Mouse (Mus musculus): ENCODE measurements at regions not wholly inside any gene's neighbourhood (a gene's known extent, or its start where the extent isn't known, plus 50 kb on each side); places are given as distances from the start of the nearest gene placed in this dataset.
A peak's percentile ranks its signal among the peaks of the same experiment; 100 is the strongest.

- WGBS = 95% methylated on average over 3 of the region's 3 CpGs
- Histone ChIP-seq H3K4me1 (ENCODE audit: control insufficient read depth, insufficient read depth, insufficient read length, low read length) (no peaks in the 10 kb centered on the region), H3K4me3 (ENCODE audit: low read depth, low read length) (no peak overlapping the region), H3K36me3 (ENCODE audit: control insufficient read depth, insufficient read depth, low read length) (no peaks in the 10 kb centered on the region), H3K27ac (ENCODE audit: insufficient read depth, low read depth, low read length) (no peak overlapping the region), H3K27me3 (ENCODE audit: control insufficient read depth, insufficient read depth, low read length) (no peaks in the 10 kb centered on the region)
- TF ChIP-seq POLR2A (IDR thresholded peaks at IDR 0.05; ENCODE audit: low read depth, low read length) (no peak), CTCF (IDR thresholded peaks at IDR 0.05; ENCODE audit: extremely low read depth, insufficient read length, insufficient replicate concordance, low read depth, low read length) (no peak)
These were observed 132.9 kb upstream of the Abca1 start for GRCm38 (mm10) chr4:53292606-53293005.

- TF ChIP-seq CTCF (IDR thresholded peaks at IDR 0.05; ENCODE audit: extremely low read depth, insufficient read length, insufficient replicate concordance, low read depth, low read length) = no peak
- no peaks in the 10 kb centered on the region for H3K27me3 ChIP-seq (ENCODE audit: control insufficient read depth, insufficient read depth, low read length)
- no peak overlapping the region for H3K4me3 ChIP-seq (ENCODE audit: low read depth, low read length)
- WGBS = 55% methylated on average over 12 of the region's 12 CpGs
- H3K36me3 ChIP-seq (ENCODE audit: control insufficient read depth, insufficient read depth, low read length) = no peaks in the 10 kb centered on the region
- H3K4me1 ChIP-seq (ENCODE audit: control insufficient read depth, insufficient read depth, insufficient read length, low read length) = no peaks in the 10 kb centered on the region
- no peak overlapping the region for H3K27ac ChIP-seq (ENCODE audit: insufficient read depth, low read depth, low read length)
These were observed 118.2 kb upstream of the Abca1 start for GRCm38 (mm10) chr4:53277741-53278525.

- WGBS = 36% methylated on average over 10 of the region's 10 CpGs
- no peaks in the 10 kb centered on the region for H3K27me3 ChIP-seq (ENCODE audit: control insufficient read depth, insufficient read depth, low read length)
- H3K36me3 ChIP-seq (ENCODE audit: control insufficient read depth, insufficient read depth, low read length) = no peaks in the 10 kb centered on the region
- H3K4me3 ChIP-seq (ENCODE audit: low read depth, low read length) = peak overlapping the region; percentile 42; the same call in 1 of the 2 replicates
- TF ChIP-seq CTCF (IDR thresholded peaks at IDR 0.05; ENCODE audit: extremely low read depth, insufficient read length, insufficient replicate concordance, low read depth, low read length) (no peak), POLR2A (IDR thresholded peaks at IDR 0.05; ENCODE audit: low read depth, low read length) (no peak)
- H3K4me1 ChIP-seq (ENCODE audit: control insufficient read depth, insufficient read depth, insufficient read length, low read length) = peaks cover 16% of the 10 kb centered on the region
- H3K27ac ChIP-seq (ENCODE audit: insufficient read depth, low read depth, low read length) = peak overlapping the region; percentile 71
These were observed 110.7 kb upstream of the Abca1 start for GRCm38 (mm10) chr4:53270433-53270832.

GRCm38 (mm10) chr4:53269999-53270398 lies 110.3 kb upstream of the Abca1 start:
- 24% methylated on average over 5 of the region's 5 CpGs for WGBS
- peak overlapping the region; percentile 72 for H3K27ac ChIP-seq (ENCODE audit: insufficient read depth, low read depth, low read length)
- peaks cover 16% of the 10 kb centered on the region for H3K4me1 ChIP-seq (ENCODE audit: control insufficient read depth, insufficient read depth, insufficient read length, low read length)
- H3K4me3 ChIP-seq (ENCODE audit: low read depth, low read length) = peak overlapping the region; percentile 42
- TF ChIP-seq POLR2A (IDR thresholded peaks at IDR 0.05; ENCODE audit: low read depth, low read length) (no peak), CTCF (IDR thresholded peaks at IDR 0.05; ENCODE audit: extremely low read depth, insufficient read length, insufficient replicate concordance, low read depth, low read length) (no peak)
- H3K27me3 ChIP-seq (ENCODE audit: control insufficient read depth, insufficient read depth, low read length) = no peaks in the 10 kb centered on the region
- H3K36me3 ChIP-seq (ENCODE audit: control insufficient read depth, insufficient read depth, low read length) = no peaks in the 10 kb centered on the region

GRCm38 (mm10) chr4:53269251-53269842 lies 109.7 kb upstream of the Abca1 start:
- Histone ChIP-seq H3K27ac (ENCODE audit: insufficient read depth, low read depth, low read length) (peak overlapping the region; percentile 72), H3K4me1 (ENCODE audit: control insufficient read depth, insufficient read depth, insufficient read length, low read length) (peaks cover 16% of the 10 kb centered on the region), H3K4me3 (ENCODE audit: low read depth, low read length) (peak overlapping the region; percentile 42), H3K27me3 (ENCODE audit: control insufficient read depth, insufficient read depth, low read length) (no peaks in the 10 kb centered on the region), H3K36me3 (ENCODE audit: control insufficient read depth, insufficient read depth, low read length) (no peaks in the 10 kb centered on the region)
- TF ChIP-seq CTCF (IDR thresholded peaks at IDR 0.05; ENCODE audit: extremely low read depth, insufficient read length, insufficient replicate concordance, low read depth, low read length) (no peak), POLR2A (IDR thresholded peaks at IDR 0.05; ENCODE audit: low read depth, low read length) (no peak)
- WGBS = 62% methylated on average over 5 of the region's 5 CpGs

- Histone ChIP-seq H3K27me3 (ENCODE audit: control insufficient read depth, insufficient read depth, low read length) (no peaks in the 10 kb centered on the region), H3K27ac (ENCODE audit: insufficient read depth, low read depth, low read length) (no peak overlapping the region), H3K36me3 (ENCODE audit: control insufficient read depth, insufficient read depth, low read length) (no peaks in the 10 kb centered on the region), H3K4me3 (ENCODE audit: low read depth, low read length) (no peak overlapping the region), H3K4me1 (ENCODE audit: control insufficient read depth, insufficient read depth, insufficient read length, low read length) (peaks cover 19% of the 10 kb centered on the region)
- TF ChIP-seq POLR2A (IDR thresholded peaks at IDR 0.05; ENCODE audit: low read depth, low read length) = no peak
- no peak for TF ChIP-seq CTCF (IDR thresholded peaks at IDR 0.05; ENCODE audit: extremely low read depth, insufficient read length, insufficient replicate concordance, low read depth, low read length)
- WGBS = 84% methylated on average over 5 of the region's 5 CpGs
These were observed 105.2 kb upstream of the Abca1 start for GRCm38 (mm10) chr4:53264901-53265300.

GRCm38 (mm10) chr4:53264501-53264900 lies 104.8 kb upstream of the Abca1 start:
- no peak overlapping the region for H3K27ac ChIP-seq (ENCODE audit: insufficient read depth, low read depth, low read length)

More at GRCm38 (mm10) chr4:53264501-53264900, 104.8 kb upstream of the Abca1 start:
- H3K36me3 ChIP-seq (ENCODE audit: control insufficient read depth, insufficient read depth, low read length) = no peaks in the 10 kb centered on the region
- H3K27me3 ChIP-seq (ENCODE audit: control insufficient read depth, insufficient read depth, low read length) = no peaks in the 10 kb centered on the region
- H3K4me1 ChIP-seq (ENCODE audit: control insufficient read depth, insufficient read depth, insufficient read length, low read length) = peaks cover 16% of the 10 kb centered on the region
- no peak overlapping the region for H3K4me3 ChIP-seq (ENCODE audit: low read depth, low read length)
- TF ChIP-seq CTCF (IDR thresholded peaks at IDR 0.05; ENCODE audit: extremely low read depth, insufficient read length, insufficient replicate concordance, low read depth, low read length) (no peak), POLR2A (IDR thresholded peaks at IDR 0.05; ENCODE audit: low read depth, low read length) (no peak)
- 70% methylated on average over 2 of the region's 2 CpGs for WGBS
